Mouse (Mus musculus) megakaryocyte, embryonic 14.5 days (primary cell): ENCODE results near the gene Hecw2. TPM values are rescaled to one million over a fixed set of nuclear protein-coding genes. Genes with fewer than 3 reads are reported as not detected.

Experiments used
- H3K27me3 ChIP-seq: replicated peaks from 2 replicates; pipeline ENCODE3; 2012; ENCODE audit warnings: inconsistent platforms
- H3K36me3 ChIP-seq: replicated peaks from 2 replicates; pipeline ENCODE3; 2012; ENCODE audit warnings: low read length, inconsistent platforms, mixed read lengths
- H3K4me1 ChIP-seq: 2 replicates; pipeline ENCODE4 v1.6.1; 2012; ENCODE audit warnings: inconsistent platforms
- H3K4me3 ChIP-seq: replicated peaks from 2 replicates; pipeline ENCODE3; 2012; ENCODE audit warnings: moderate library complexity, mild to moderate bottlenecking, inconsistent platforms
- H3K9me3 ChIP-seq: 2 replicates; pipeline ENCODE4 v1.6.1; 2012; ENCODE audit warnings: inconsistent platforms
- FLI1 ChIP-seq: IDR thresholded peaks from 2 replicates; pipeline ENCODE4 v1.6.1; 2012; ENCODE audit warnings: low read length, inconsistent platforms, mixed read lengths
- GATA1 ChIP-seq: IDR thresholded peaks from 3 replicates; pipeline ENCODE4 v1.6.1; 2012; ENCODE audit warnings: mixed read lengths, low read length, inconsistent platforms, borderline replicate concordance
- polyA plus RNA-seq: library from polyadenylated mRNA; stranded (reverse); fragments of >175 nt; gene quantifications from 2 replicates; pipeline ENCODE4 v1.2.3, GENCODE M21; 2012; ENCODE audit warnings: low replicate concordance; ENCODE audit not compliant: insufficient read depth

The Hecw2 gene
- polyA plus RNA-seq, 1 experiment, result not detected

- no peak for TF ChIP-seq GATA1
- no peak for TF ChIP-seq FLI1
- Histone ChIP-seq H3K27me3 (no peaks in the 10 kb centered on the region), H3K4me1 (no peaks in the 10 kb centered on the region), H3K9me3 (no peaks in the 10 kb centered on the region), H3K4me3 (no peak overlapping the region), H3K36me3 (no peaks in the 10 kb centered on the region)
These were observed 133.9 kb downstream of the Hecw2 start for GRCm38 (mm10) chr1:54061078-54061477.

DNA sequence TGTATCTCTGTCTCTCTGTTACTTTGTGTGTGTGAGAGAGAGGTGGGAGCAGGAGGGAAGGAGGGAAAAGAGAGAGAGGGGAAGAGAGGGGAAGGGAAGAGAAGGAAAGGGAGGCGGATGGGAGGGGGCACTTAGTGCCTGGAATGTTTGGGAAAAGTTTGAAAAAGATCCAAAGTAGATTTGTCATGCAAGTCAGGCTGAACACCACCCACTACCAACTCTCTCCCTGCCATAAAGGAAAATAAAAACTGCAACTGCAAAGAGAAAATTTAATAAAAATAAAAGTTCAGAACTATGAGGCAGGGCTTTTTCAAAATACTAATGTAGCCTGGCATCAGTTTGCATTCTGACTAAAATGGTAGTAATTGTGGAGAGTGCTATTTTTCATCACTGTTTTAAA, 135.2 kb downstream of the Hecw2 start:
- Histone ChIP-seq H3K9me3 (no peaks in the 10 kb centered on the region), H3K4me1 (no peaks in the 10 kb centered on the region), H3K36me3 (no peaks in the 10 kb centered on the region), H3K27me3 (no peaks in the 10 kb centered on the region), H3K4me3 (no peak overlapping the region)
- TF ChIP-seq FLI1 (no peak), GATA1 (no peak)

DNA sequence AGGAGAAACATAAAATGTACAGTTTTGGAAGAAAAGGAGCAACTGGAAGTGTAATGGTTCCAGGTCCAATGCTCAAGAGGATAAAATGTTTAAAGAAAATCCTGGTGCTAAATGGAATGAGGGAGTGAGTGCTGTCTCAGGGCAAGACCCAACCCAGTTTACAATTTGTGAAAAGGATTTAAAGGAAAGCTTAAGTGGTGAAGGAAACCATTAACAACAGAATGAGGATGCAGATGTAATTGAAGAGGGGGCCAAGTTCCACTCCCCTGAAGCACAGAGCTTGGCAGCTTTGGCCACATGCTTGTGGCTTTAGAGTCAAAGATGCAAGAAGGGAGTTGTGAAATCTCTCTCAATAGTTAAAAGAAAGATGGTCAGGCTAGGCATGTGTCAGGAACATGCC, 142.2 kb downstream of the Hecw2 start:
- no peaks in the 10 kb centered on the region for H3K4me1 ChIP-seq
- H3K27me3 ChIP-seq, result no peaks in the 10 kb centered on the region
- H3K36me3 ChIP-seq, result no peaks in the 10 kb centered on the region
- H3K9me3 ChIP-seq, result no peaks in the 10 kb centered on the region
- no peak for TF ChIP-seq FLI1
- TF ChIP-seq GATA1, result no peak
- no peak overlapping the region for H3K4me3 ChIP-seq

GRCm38 (mm10) chr1:54046923-54047322, 148.0 kb downstream of the Hecw2 start:
- TF ChIP-seq GATA1 (no peak), FLI1 (no peak)
- Histone ChIP-seq H3K9me3 (no peaks in the 10 kb centered on the region), H3K4me3 (no peak overlapping the region), H3K4me1 (no peaks in the 10 kb centered on the region), H3K36me3 (no peaks in the 10 kb centered on the region), H3K27me3 (peaks cover 2% of the 10 kb centered on the region)

DNA sequence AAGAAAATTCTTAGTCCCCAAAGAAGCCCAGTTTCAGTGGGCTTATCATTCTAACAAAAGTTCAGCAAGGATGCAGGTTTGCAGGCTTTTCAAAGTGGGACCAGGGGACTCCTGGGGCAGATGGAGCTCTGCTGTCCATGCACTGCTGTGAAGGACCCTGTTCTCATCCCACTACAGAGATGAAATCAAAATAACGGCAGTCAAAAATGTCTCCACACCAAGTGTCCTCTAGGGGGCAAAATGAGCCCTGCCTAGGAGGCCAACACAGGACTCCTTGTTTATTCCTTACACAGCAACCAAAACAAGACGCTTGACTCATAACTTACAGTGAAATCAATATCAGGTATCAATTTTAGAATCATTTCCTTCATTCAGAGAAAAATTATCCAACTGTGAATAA, 155.9 kb downstream of the Hecw2 start:
- H3K4me1 ChIP-seq, result no peaks in the 10 kb centered on the region
- TF ChIP-seq FLI1 (no peak), GATA1 (no peak)
- H3K4me3 ChIP-seq, result no peak overlapping the region
- peaks cover 2% of the 10 kb centered on the region for H3K27me3 ChIP-seq
- H3K36me3 ChIP-seq, result no peaks in the 10 kb centered on the region
- no peaks in the 10 kb centered on the region for H3K9me3 ChIP-seq

GRCm38 (mm10) chr1:54017686-54018085, 177.3 kb downstream of the Hecw2 start:
- H3K9me3 ChIP-seq, result 0 out of 2 replicates have a peak, but pooled peaks cover 3% of the 10 kb centered on the region
- no peak overlapping the region for H3K4me3 ChIP-seq
- H3K36me3 ChIP-seq, result no peaks in the 10 kb centered on the region
- no peaks in the 10 kb centered on the region for H3K27me3 ChIP-seq
- H3K4me1 ChIP-seq, result peaks cover 6% of the 10 kb centered on the region; the same call in 1 of the 2 replicates
- no peak for TF ChIP-seq FLI1
- TF ChIP-seq GATA1, result no peak

- TF ChIP-seq FLI1, result no peak
- no peak for TF ChIP-seq GATA1
- H3K36me3 ChIP-seq, result no peaks in the 10 kb centered on the region
- H3K4me3 ChIP-seq, result no peak overlapping the region
- H3K9me3 ChIP-seq, result no peaks in the 10 kb centered on the region
- H3K4me1 ChIP-seq, result peaks cover 6% of the 10 kb centered on the region; the same call in 1 of the 2 replicates
- H3K27me3 ChIP-seq, result no peaks in the 10 kb centered on the region
These were observed 179.2 kb downstream of the Hecw2 start for GRCm38 (mm10) chr1:54015739-54016138.

GRCm38 (mm10) chr1:54012414-54012813, 182.6 kb downstream of the Hecw2 start:
- Histone ChIP-seq H3K36me3 (no peaks in the 10 kb centered on the region), H3K9me3 (no peaks in the 10 kb centered on the region), H3K4me1 (0 out of 2 replicates have a peak, but pooled peaks cover under 1% of the 10 kb centered on the region), H3K4me3 (no peak overlapping the region), H3K27me3 (no peaks in the 10 kb centered on the region)
- TF ChIP-seq FLI1 (no peak), GATA1 (no peak)

GRCm38 (mm10) chr1:54009418-54010064, 185.4 kb downstream of the Hecw2 start:
- no peaks in the 10 kb centered on the region for H3K9me3 ChIP-seq
- H3K4me1 ChIP-seq, result peaks cover 10% of the 10 kb centered on the region
- no peaks in the 10 kb centered on the region for H3K36me3 ChIP-seq
- TF ChIP-seq FLI1 (no peak), GATA1 (no peak)
- no peak overlapping the region for H3K4me3 ChIP-seq
- H3K27me3 ChIP-seq, result peaks cover under 1% of the 10 kb centered on the region

DNA sequence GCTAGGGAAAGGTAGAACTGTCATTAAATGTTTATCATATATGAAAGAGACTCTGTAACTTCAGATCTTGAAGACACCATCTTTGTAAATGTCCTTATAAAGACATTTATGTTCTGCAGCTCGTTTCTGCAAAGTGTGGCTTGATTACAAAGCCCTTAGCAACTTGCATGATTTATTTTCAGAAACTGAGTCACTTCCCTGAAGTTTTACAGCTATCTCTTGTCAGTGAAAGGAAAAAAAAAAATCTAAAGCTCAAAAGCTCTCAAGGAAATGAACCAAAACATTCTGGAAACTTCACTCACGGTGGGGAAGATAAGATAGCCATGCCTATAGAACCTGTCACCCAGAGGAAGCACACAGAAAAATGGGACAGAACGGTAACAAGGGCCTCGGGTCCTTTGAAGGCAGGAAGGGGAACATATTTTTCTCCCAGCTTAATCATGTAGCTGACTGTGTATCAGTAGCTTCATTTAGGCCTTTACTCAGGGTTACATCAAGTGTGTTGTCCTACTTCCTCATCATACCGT, 189.0 kb downstream of the Hecw2 start:
- Histone ChIP-seq H3K27me3 (peaks cover 2% of the 10 kb centered on the region), H3K9me3 (no peaks in the 10 kb centered on the region), H3K4me1 (peaks cover 13% of the 10 kb centered on the region), H3K36me3 (no peaks in the 10 kb centered on the region), H3K4me3 (no peak overlapping the region)
- TF ChIP-seq FLI1, result no peak
- no peak for TF ChIP-seq GATA1
